Mouse (Mus musculus): ENCODE results near the gene Slc16a9.

Gene Slc16a9

GRCm38 (mm10) chr10:70250766-70251165 lies 5.9 kb downstream of the Slc16a9 start:
- no peak for DNase-seq

- no peak for DNase-seq
Measured at GRCm38 (mm10) chr10:70254666-70255065, 9.8 kb downstream of the Slc16a9 start.

- DNase-seq: no peak
Measured at GRCm38 (mm10) chr10:70255601-70256210, 10.8 kb downstream of the Slc16a9 start.

- DNase-seq: no peak
Measured at GRCm38 (mm10) chr10:70257029-70257428, 12.1 kb downstream of the Slc16a9 start.

- no peak for DNase-seq
Measured at GRCm38 (mm10) chr10:70260904-70261303, 16.0 kb downstream of the Slc16a9 start.

- DNase-seq: no peak
Measured at GRCm38 (mm10) chr10:70262051-70262450, 17.2 kb downstream of the Slc16a9 start.

- no peak for DNase-seq
Measured at GRCm38 (mm10) chr10:70263681-70264189, 18.8 kb downstream of the Slc16a9 start.

GRCm38 (mm10) chr10:70264337-70265036 lies 19.6 kb downstream of the Slc16a9 start:
- no peak for DNase-seq

GRCm38 (mm10) chr10:70266501-70266900 lies 21.6 kb downstream of the Slc16a9 start:
- DNase-seq: no peak

GRCm38 (mm10) chr10:70268581-70269446 lies 23.9 kb downstream of the Slc16a9 start:
- DNase-seq: no peak

GRCm38 (mm10) chr10:70269447-70269787 lies 24.5 kb downstream of the Slc16a9 start:
- no peak for DNase-seq

- DNase-seq: no peak
Measured at GRCm38 (mm10) chr10:70276678-70277077, 31.8 kb downstream of the Slc16a9 start.

- no peak for DNase-seq
Measured at GRCm38 (mm10) chr10:70279349-70279748, 34.4 kb downstream of the Slc16a9 start.

GRCm38 (mm10) chr10:70287825-70288235 lies 42.9 kb downstream of the Slc16a9 start:
- DNase-seq: no peak

- DNase-seq: no peak
Measured at GRCm38 (mm10) chr10:70288406-70289327, 43.8 kb downstream of the Slc16a9 start.

- DNase-seq: no peak
Measured at GRCm38 (mm10) chr10:70292014-70292413, 47.1 kb downstream of the Slc16a9 start.

- DNase-seq: no peak
Measured at GRCm38 (mm10) chr10:70294094-70294493, 49.2 kb downstream of the Slc16a9 start.

- DNase-seq: peak; percentile 93
Measured at GRCm38 (mm10) chr10:70296531-70297366, 51.8 kb downstream of the Slc16a9 start.

GRCm38 (mm10) chr10:70299118-70299517 lies 54.2 kb downstream of the Slc16a9 start:
- DNase-seq: no peak

GRCm38 (mm10) chr10:70299653-70300052 lies 54.8 kb downstream of the Slc16a9 start:
- DNase-seq: no peak

- no peak for DNase-seq
Measured at GRCm38 (mm10) chr10:70301190-70301589, 56.3 kb downstream of the Slc16a9 start.
